Mouse (Mus musculus): Measurements from ENCODE around the gene Brinp3.

Gene Brinp3

GRCm38 (mm10) chr1:146799986-146800553, 305.5 kb downstream of the Brinp3 start:
- no peak for DNase-seq

GRCm38 (mm10) chr1:146801821-146802220, 307.3 kb downstream of the Brinp3 start:
- DNase-seq = no peak

- no peak for DNase-seq
These were observed 313.2 kb downstream of the Brinp3 start for GRCm38 (mm10) chr1:146807765-146808164.

GRCm38 (mm10) chr1:146833888-146834287, 339.3 kb downstream of the Brinp3 start:
- no peak for DNase-seq

- DNase-seq = no peak
These were observed 349.5 kb downstream of the Brinp3 start for GRCm38 (mm10) chr1:146844087-146844486.

GRCm38 (mm10) chr1:146848892-146849291, 354.3 kb downstream of the Brinp3 start:
- DNase-seq = no peak

GRCm38 (mm10) chr1:146850147-146850546, 355.6 kb downstream of the Brinp3 start:
- DNase-seq = no peak

GRCm38 (mm10) chr1:146898636-146899035, 404.1 kb downstream of the Brinp3 start:
- no peak for DNase-seq

GRCm38 (mm10) chr1:146901691-146902090, 407.1 kb downstream of the Brinp3 start:
- DNase-seq = no peak

GRCm38 (mm10) chr1:146939463-146940389, 445.2 kb downstream of the Brinp3 start:
- no peak for DNase-seq
